Mouse (Mus musculus): Measurements from ENCODE around the gene Tubg2.

Tubg2 gene

GRCm38 (mm10) chr11:101167211-101167962 lies 11.7 kb downstream of the Tubg2 start:
- DNase-seq = no peak

- no peak for DNase-seq
These were observed 12.2 kb downstream of the Tubg2 start for GRCm38 (mm10) chr11:101167963-101168300.

GRCm38 (mm10) chr11:101168301-101168980 lies 12.7 kb downstream of the Tubg2 start:
- no peak for DNase-seq

- no peak for DNase-seq
These were observed 13.8 kb downstream of the Tubg2 start for GRCm38 (mm10) chr11:101169301-101170107.

GRCm38 (mm10) chr11:101170354-101170810 lies 14.7 kb downstream of the Tubg2 start, which contains the start of gene Cntnap1:
Cntnap1 (plus strand) TSS chr11:101170523.
- DNase-seq = peak; percentile 57

- peak; percentile 98 for DNase-seq
These were observed 15.3 kb downstream of the Tubg2 start, which contains the start of gene Plekhh3 for GRCm38 (mm10) chr11:101170811-101171610. Plekhh3 (minus strand) TSS chr11:101171351.

GRCm38 (mm10) chr11:101171721-101172433 lies 16.2 kb downstream of the Tubg2 start:
- DNase-seq = peak; percentile 68

GRCm38 (mm10) chr11:101172434-101172815 lies 16.7 kb downstream of the Tubg2 start:
- no peak for DNase-seq

GRCm38 (mm10) chr11:101173112-101173511 lies 17.4 kb downstream of the Tubg2 start:
- DNase-seq = peak; percentile 86

GRCm38 (mm10) chr11:101173631-101174388 lies 18.1 kb downstream of the Tubg2 start:
- DNase-seq = peak; percentile 84

- DNase-seq = no peak
These were observed 18.7 kb downstream of the Tubg2 start for GRCm38 (mm10) chr11:101174389-101174745.

- DNase-seq = no peak
These were observed 19.3 kb downstream of the Tubg2 start, which contains the start of gene Ccr10 for GRCm38 (mm10) chr11:101174851-101175628. Ccr10 (minus strand) TSS chr11:101175443.

GRCm38 (mm10) chr11:101175636-101176116 lies 20.0 kb downstream of the Tubg2 start:
- no peak for DNase-seq

- no peak for DNase-seq
These were observed 20.5 kb downstream of the Tubg2 start for GRCm38 (mm10) chr11:101176117-101176691.

- DNase-seq = peak; percentile 61
These were observed 21.4 kb downstream of the Tubg2 start for GRCm38 (mm10) chr11:101176933-101177773.

GRCm38 (mm10) chr11:101178061-101179058 lies 22.7 kb downstream of the Tubg2 start:
- no peak for DNase-seq

- DNase-seq = no peak
These were observed 23.6 kb downstream of the Tubg2 start for GRCm38 (mm10) chr11:101179306-101179705.

All from kidney, adult 9 months (tissue).